Comparison of ENCODE assay signal across 25 mouse cellular contexts in genomic region chr9:101100163-101100562, GRCm38 (mm10).
"Had no signal": no experiment of that assay in that cellular context is flagged by ENCODE, and none has a peak within 500 bp of the region (broad histone marks: within the 10 kb centered on the region; RNA-seq: fewer than 3 reads in every experiment).

No protein-coding gene starts in this region.

- H3K4me3 ChIP-seq: heart, embryonic 10.5 days; heart, embryonic 13.5 days; heart, embryonic 15.5 days; hindbrain, embryonic 13.5 days; hindbrain, embryonic 15.5 days; kidney, embryonic 15.5 days; limb, embryonic 13.5 days; limb, embryonic 15.5 days; liver, embryonic 12.5 days had no signal

- H3K4me1 ChIP-seq: limb, embryonic 15.5 days had no signal

- H3K27me3 ChIP-seq: heart, embryonic 13.5 days; heart, embryonic 15.5 days; hindbrain, embryonic 13.5 days; hindbrain, embryonic 15.5 days; kidney, embryonic 15.5 days; limb, embryonic 13.5 days; limb, embryonic 15.5 days; liver, embryonic 12.5 days had no signal

- DNase-seq: gastrocnemius, postnatal 14 days; gastrocnemius, postnatal 36 days; heart, adult 18-20 months; heart, postnatal 14 days; heart, postnatal 36 days; kidney, adult 11 months; kidney, adult 2 months; kidney, adult 9 months; kidney, postnatal 14 days; kidney, postnatal 36 days; layer of hippocampus, adult 9-11 months; layer of hippocampus, postnatal 36 days; left cerebral cortex, postnatal 4 days had no signal

- H3K4me2 ChIP-seq: hindbrain, embryonic 13.5 days; hindbrain, embryonic 15.5 days; kidney, embryonic 15.5 days; limb, embryonic 15.5 days; liver, embryonic 12.5 days had no signal

- H3K9me3 ChIP-seq: heart, embryonic 10.5 days; heart, embryonic 15.5 days; hindbrain, embryonic 15.5 days; limb, embryonic 15.5 days; liver, embryonic 12.5 days had no signal

- H3K27ac ChIP-seq: heart, embryonic 10.5 days; heart, embryonic 13.5 days; heart, embryonic 15.5 days; hindbrain, embryonic 13.5 days; hindbrain, embryonic 15.5 days; hindbrain, postnatal 0 days; kidney, embryonic 15.5 days; kidney, postnatal 0 days; limb, embryonic 13.5 days; limb, embryonic 15.5 days; liver, embryonic 12.5 days had no signal

- ATAC-seq: hindbrain, postnatal 0 days; intestine, embryonic 16.5 days; liver, embryonic 12.5 days had no signal

- H3K9ac ChIP-seq: heart, embryonic 15.5 days; hindbrain, embryonic 13.5 days; hindbrain, embryonic 15.5 days; kidney, embryonic 15.5 days; limb, embryonic 13.5 days; limb, embryonic 15.5 days; liver, embryonic 12.5 days had no signal
